Mouse (Mus musculus) neural tube, embryonic 12.5 days (tissue): ENCODE measurements around the gene Papola. TPM values are rescaled to one million over a fixed set of nuclear protein-coding genes. Genes with fewer than 3 reads are reported as not detected.

Source experiments
- ATAC-seq: fragments of 200-750 bp; cut with Nextera tagmentation; 2 replicates; pipeline ENCODE4 v1.8.0; 2017; ENCODE audit warnings: low read depth, mild to moderate bottlenecking, moderate TSS enrichment, moderate library complexity; ENCODE audit not compliant: low FRiP score
- H3K27ac ChIP-seq: fragments of 300-500 bp; sonication (generic); 2 replicates; pipeline ENCODE4 v1.5.1; 2016
- H3K27me3 ChIP-seq: fragments of 300-500 bp; sonication (generic); replicated peaks from 2 replicates; pipeline ENCODE4 v1.6.1; 2016; ENCODE audit warnings: mild to moderate bottlenecking
- H3K36me3 ChIP-seq: fragments of 300-500 bp; sonication (generic); 2 replicates; pipeline ENCODE4 v1.6.1; 2016; ENCODE audit warnings: mild to moderate bottlenecking
- H3K4me1 ChIP-seq: fragments of 300-500 bp; sonication (generic); 2 replicates; pipeline ENCODE4 v1.6.1; 2016
- H3K4me2 ChIP-seq: fragments of 300-500 bp; sonication (generic); replicated peaks from 2 replicates; pipeline ENCODE4 v1.6.1; 2016; ENCODE audit warnings: mild to moderate bottlenecking
- H3K4me3 ChIP-seq: fragments of 300-500 bp; sonication (generic); 2 replicates; pipeline ENCODE4 v1.5.1; 2016
- H3K9ac ChIP-seq: fragments of 300-500 bp; sonication (generic); 2 replicates; pipeline ENCODE4 v1.6.1; 2016; ENCODE audit warnings: mild to moderate bottlenecking
- H3K9me3 ChIP-seq: fragments of 300-500 bp; sonication (generic); 2 replicates; pipeline ENCODE4 v1.6.1; 2016; ENCODE audit warnings: mild to moderate bottlenecking
- WGBS: fragments of 180-500 bp; shearing (Covaris S2); methylation state at CpG from one replicate; pipeline ENCODE4 v1.1.7; 2016; 5-methylcytosine and 5-hydroxymethylcytosine counted together
- microRNA-seq: library from miRNA; unstranded; fragments of <30 nt; microRNA quantifications from one replicate; pipeline ENCODE4, GENCODE M21; 2017
- polyA plus RNA-seq: library from polyadenylated mRNA; unstranded; fragments of >200 nt; fragmentation: Nextera tagmentation; extraction: Ambion mirVana; gene quantifications from 2 replicates; pipeline ENCODE4 v1.2.1, GENCODE M21; 2016

Papola gene
- polyA plus RNA-seq, 1 experiment from 2014 or later, result 249 TPM

DNA sequence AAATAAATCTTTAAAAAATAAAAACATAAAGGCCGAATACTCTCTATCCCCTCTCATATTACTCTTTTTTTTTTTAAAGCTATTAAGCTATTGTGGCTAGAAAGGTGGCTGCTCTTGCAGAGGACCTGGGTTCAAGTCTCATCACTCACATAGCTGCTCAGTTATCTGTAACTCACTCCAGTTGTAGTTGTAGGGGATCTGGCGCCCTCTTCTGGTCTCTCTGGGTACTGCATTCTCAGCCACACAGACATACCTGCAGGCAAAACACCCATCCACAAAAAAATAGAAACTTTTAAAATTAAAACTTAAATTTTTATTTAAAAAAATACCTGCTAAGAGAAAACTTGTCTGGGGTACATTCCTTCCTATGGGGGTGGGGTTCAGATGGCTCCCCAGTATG lies 88.8 kb downstream of the Papola start:
- Histone ChIP-seq H3K27ac (no peak overlapping the region), H3K4me1 (peaks cover 14% of the 10 kb centered on the region; the same call in 1 of the 2 replicates), H3K4me3 (no peak overlapping the region), H3K9ac (no peak overlapping the region), H3K27me3 (no peaks in the 10 kb centered on the region; the same call in 1 of the 2 replicates), H3K4me2 (no peak overlapping the region), H3K9me3 (no peaks in the 10 kb centered on the region), H3K36me3 (no peaks in the 10 kb centered on the region)
- ATAC-seq, result no peak
- 51% methylated on average over 2 of the region's 2 CpGs for WGBS

DNA sequence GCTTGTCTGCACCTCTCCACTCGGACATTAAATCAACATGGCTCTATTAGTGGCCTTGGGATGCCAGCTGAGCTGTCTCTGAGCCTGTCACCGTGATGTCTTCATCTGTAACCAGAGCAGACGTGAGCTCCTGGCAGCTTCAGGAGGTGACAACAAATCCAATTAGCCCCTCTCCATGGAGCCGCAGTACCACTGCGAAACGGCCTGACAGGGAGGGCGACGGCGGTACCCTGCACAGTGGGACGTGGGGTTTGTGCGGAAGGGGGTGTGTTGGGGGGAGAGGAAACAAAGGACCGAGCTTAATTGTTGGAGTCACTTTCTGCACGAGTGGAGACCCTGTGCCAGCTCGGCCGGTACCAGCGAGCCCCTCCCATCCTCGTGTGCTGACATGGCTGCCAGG lies 90.6 kb downstream of the Papola start:
- H3K4me2 ChIP-seq, result peak overlapping the region; percentile 33

DNA sequence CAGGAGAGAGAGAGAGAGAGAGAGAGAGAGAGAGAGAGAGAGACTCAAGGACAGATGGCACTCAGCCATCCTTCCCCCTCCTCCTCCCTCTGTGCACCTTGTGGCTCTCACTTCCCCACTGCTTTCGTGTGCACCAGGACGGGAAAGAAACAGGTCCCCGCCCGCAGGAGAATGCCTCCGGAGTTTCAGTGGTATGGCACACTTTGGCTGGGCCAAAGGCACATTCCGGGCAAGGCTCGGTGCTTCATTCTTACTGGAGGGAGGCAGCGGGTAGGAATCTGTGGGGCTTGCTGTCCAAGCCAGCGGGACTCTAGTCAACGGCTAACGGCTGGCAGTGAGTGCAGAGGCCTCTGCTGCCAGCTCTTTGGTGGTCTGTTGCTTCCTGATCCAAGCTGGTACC lies 92.0 kb downstream of the Papola start:
- no peak overlapping the region for H3K27ac ChIP-seq

More for the DNA sequence above, 90.6 kb downstream of the Papola start:
- Histone ChIP-seq H3K4me1 (peaks cover 9% of the 10 kb centered on the region; the same call in 1 of the 2 replicates), H3K4me3 (no peak overlapping the region), H3K27me3 (no peaks in the 10 kb centered on the region; the same call in 1 of the 2 replicates), H3K9me3 (peaks cover 5% of the 10 kb centered on the region; the same call in 1 of the 2 replicates), H3K27ac (no peak overlapping the region), H3K9ac (no peak overlapping the region), H3K36me3 (no peaks in the 10 kb centered on the region)
- WGBS, result 29% methylated on average over 17 of the region's 17 CpGs
- ATAC-seq, result peak; percentile 78

DNA sequence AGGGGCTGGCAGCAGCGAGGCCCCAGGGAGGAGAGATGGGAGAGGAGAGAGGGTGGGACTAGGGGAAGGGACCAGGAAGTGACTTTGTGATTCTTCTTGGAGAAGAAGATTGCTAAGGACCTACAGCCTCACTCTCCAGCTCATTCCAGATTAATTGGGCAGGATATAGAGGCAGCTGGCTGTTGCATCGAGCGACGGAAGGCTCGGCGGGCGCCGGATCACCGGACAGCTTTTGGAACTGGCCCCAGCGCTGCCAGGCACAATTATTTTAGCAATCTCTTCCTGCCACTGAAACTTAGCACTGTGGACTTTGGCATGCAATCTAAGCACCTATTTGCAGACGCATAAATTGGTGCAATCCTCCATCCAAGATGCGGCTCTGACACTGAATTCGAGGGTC lies 92.4 kb downstream of the Papola start:
- H3K4me1 ChIP-seq, result peaks cover 9% of the 10 kb centered on the region; the same call in 1 of the 2 replicates
- 93% methylated on average over 13 of the region's 13 CpGs for WGBS
- H3K9me3 ChIP-seq, result peaks cover 5% of the 10 kb centered on the region; the same call in 1 of the 2 replicates
- H3K4me2 ChIP-seq, result no peak overlapping the region
- no peak overlapping the region for H3K27ac ChIP-seq
- no peak overlapping the region for H3K4me3 ChIP-seq
- H3K9ac ChIP-seq, result no peak overlapping the region
- H3K36me3 ChIP-seq, result no peaks in the 10 kb centered on the region
- no peaks in the 10 kb centered on the region for H3K27me3 ChIP-seq
- no peak for ATAC-seq

More for the DNA sequence above, 92.0 kb downstream of the Papola start:
- Histone ChIP-seq H3K36me3 (no peaks in the 10 kb centered on the region), H3K27me3 (no peaks in the 10 kb centered on the region), H3K4me2 (no peak overlapping the region), H3K9ac (no peak overlapping the region), H3K4me3 (no peak overlapping the region), H3K4me1 (peaks cover 9% of the 10 kb centered on the region; the same call in 1 of the 2 replicates), H3K9me3 (peaks cover 5% of the 10 kb centered on the region; the same call in 1 of the 2 replicates)
- no peak for ATAC-seq
- WGBS, result 76% methylated on average over 11 of the region's 11 CpGs

DNA sequence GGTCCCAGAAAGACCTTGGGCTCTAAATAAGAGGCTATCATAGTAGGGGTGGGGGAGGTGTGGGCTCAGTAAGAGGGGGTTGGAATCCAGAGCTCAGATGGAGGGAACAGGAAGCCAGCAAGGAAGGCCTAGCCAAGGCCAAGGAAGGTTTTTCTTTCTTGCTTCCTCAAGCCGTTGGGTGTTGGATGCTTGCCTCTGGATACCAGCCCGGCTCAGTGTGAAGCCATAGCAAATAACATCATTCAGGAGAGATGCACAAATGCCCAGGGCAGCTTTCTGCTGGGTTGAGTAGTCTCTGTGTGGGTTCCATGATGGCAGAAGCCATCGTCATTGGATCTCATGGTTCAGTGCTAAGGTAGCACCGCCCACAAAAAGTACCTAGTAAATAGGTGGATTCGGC lies 94.3 kb downstream of the Papola start:
- H3K27me3 ChIP-seq, result no peaks in the 10 kb centered on the region
- H3K4me2 ChIP-seq, result no peak overlapping the region
- H3K4me1 ChIP-seq, result peaks cover 12% of the 10 kb centered on the region; the same call in 1 of the 2 replicates
- peaks cover 5% of the 10 kb centered on the region; the same call in 1 of the 2 replicates for H3K9me3 ChIP-seq
- WGBS, result 94% methylated on average over 5 of the region's 5 CpGs
- no peak overlapping the region for H3K4me3 ChIP-seq
- ATAC-seq, result no peak
- no peaks in the 10 kb centered on the region for H3K36me3 ChIP-seq
- no peak overlapping the region for H3K27ac ChIP-seq
- no peak overlapping the region for H3K9ac ChIP-seq

DNA sequence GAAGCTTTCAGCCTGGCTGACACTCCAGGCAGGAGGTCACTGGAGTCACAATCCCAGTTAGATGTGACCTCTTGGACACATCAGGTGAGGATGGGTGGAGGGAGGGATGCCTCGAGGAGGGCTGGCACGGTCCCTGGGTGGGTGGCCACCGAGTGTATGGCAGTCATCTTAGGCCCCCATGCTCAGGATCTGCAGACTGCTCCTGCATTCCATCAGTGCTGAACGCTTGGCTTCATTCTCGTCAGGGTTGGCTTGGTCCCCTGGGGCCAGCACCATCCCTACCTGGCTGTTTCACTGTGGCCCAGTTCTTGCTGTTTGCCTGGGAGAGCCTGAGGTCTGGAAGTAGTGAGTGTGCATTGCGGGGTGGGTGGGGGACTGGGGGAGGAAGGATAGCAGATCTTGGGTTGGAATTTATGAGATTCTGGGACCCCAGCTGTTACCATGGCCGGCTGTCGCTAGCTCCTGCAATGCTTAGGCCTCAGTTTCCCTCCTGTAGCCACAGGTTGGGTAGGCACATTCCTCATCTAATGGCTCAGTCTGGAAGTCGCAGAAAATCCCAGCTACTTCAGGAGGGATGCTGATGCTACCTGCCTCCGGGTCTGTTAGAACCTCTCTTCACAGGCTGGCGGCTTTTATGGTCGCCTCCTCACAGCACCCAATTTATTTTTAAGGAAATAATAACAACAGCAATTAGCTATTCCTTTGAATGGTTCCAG lies 99.5 kb downstream of the Papola start:
- peak; percentile 25; the same call in 1 of the 2 replicates for ATAC-seq
- peaks cover 17% of the 10 kb centered on the region for H3K4me1 ChIP-seq
- no peak overlapping the region for H3K27ac ChIP-seq
- 73% methylated on average over 12 of the region's 12 CpGs for WGBS
- H3K9me3 ChIP-seq, result peaks cover 5% of the 10 kb centered on the region; the same call in 1 of the 2 replicates
- H3K9ac ChIP-seq, result no peak overlapping the region
- no peak overlapping the region for H3K4me2 ChIP-seq
- H3K36me3 ChIP-seq, result no peaks in the 10 kb centered on the region
- no peaks in the 10 kb centered on the region for H3K27me3 ChIP-seq
- no peak overlapping the region for H3K4me3 ChIP-seq

DNA sequence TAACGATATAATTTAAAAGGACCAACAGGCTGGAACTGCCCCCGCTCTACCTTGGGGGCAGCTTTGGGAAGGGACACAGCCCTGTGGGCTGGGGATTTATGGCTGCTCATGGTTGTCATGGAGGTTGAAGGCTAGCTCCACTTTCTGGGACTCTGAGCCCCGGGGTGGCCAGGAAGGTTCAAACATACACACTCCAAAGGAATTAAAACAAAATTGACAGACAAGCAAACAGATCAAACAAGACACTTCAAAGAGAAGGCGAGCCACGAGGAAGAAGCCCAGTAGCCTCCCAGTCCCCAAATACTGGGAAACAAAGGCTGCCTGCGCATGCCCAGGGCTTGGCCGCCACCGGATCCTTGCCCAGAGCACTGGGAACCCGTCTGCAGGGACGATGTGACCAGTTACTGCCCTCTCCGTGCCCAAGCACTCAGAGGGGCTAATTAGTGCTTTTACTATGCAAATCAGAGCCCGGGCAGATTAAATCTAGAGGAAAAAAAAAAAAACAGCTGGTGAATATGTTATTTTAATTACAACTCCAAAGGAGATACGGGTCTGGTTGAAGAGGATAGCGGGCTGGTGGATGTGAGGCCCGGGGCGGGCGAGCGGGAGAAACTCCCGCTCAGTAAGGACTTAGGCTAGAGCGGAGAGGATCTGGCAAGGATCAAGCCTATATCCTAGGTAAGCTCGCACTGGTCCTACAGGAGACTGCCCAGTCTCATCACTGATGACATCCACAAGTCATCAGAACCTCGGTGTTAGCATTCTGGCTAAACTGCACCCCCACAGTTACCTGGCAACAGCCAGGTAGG lies 100.2 kb downstream of the Papola start:
- H3K27ac ChIP-seq, result no peak overlapping the region

More for the DNA sequence above, 100.2 kb downstream of the Papola start:
- Histone ChIP-seq H3K36me3 (no peaks in the 10 kb centered on the region), H3K4me2 (peak overlapping the region; percentile 33; the same call in 1 of the 2 replicates), H3K9ac (no peak overlapping the region), H3K4me3 (no peak overlapping the region), H3K4me1 (peaks cover 17% of the 10 kb centered on the region), H3K9me3 (0 out of 2 replicates have a peak, but pooled peaks cover under 1% of the 10 kb centered on the region), H3K27me3 (no peaks in the 10 kb centered on the region)
- WGBS, result 25% methylated on average over 22 of the region's 22 CpGs
- ATAC-seq, result peak; percentile 66; the same call in 1 of the 2 replicates

Small RNA genes within 50 kb of the gene (microRNA-seq; reads per million reads assigned to microRNA genes)
- not detected for gene Gm22120

Other genes starting within 250 kb of the Papola start
- 2.0 and 2.7 TPM in 2 replicates for gene Bdkrb2, start 221.5 kb upstream of the Papola start, polyA plus RNA-seq
- not detected in 2 replicates for gene Bdkrb1, start 181.6 kb upstream of the Papola start, polyA plus RNA-seq
- gene Gskip, start 99.9 kb upstream of the Papola start, polyA plus RNA-seq, result 33.0 and 33.1 TPM in 2 replicates
- 17.2 and 18.1 TPM in 2 replicates for gene Atg2b, start 99.5 kb upstream of the Papola start, polyA plus RNA-seq
- gene Ak7, start 78.7 kb upstream of the Papola start, polyA plus RNA-seq, result 0.70 and 0.86 TPM in 2 replicates
- 59.7 and 61.5 TPM in 2 replicates for gene Vrk1, start 225.5 kb downstream of the Papola start, polyA plus RNA-seq